ENCODE assay signal across 17 mouse cellular contexts in genomic region chr10:14191202-14191601, GRCm38 (mm10).
A peak's percentile ranks its signal among the peaks of the same experiment; 100 is the strongest.
DNase-seq lines count a peak whose midpoint lies in the region; ATAC-seq and TF ChIP-seq lines count a peak whose summit lies in the region.
"Had no signal": no experiment of that assay in that cellular context is flagged by ENCODE, and none has a peak within 500 bp of the region (broad histone marks: within the 10 kb centered on the region; RNA-seq: fewer than 3 reads in every experiment).

No protein-coding gene starts in this region.

- ATAC-seq in granulocyte monocyte progenitor cell, adult 5-6 weeks (replicated peaks; ENCODE audit: poor library complexity, severe bottlenecking), result no peak
- ATAC-seq: CD4-positive, CD25-positive, alpha-beta regulatory T cell, adult 4 months; midbrain, embryonic 16.5 days had no signal

- DNase-seq in heart, adult 11 months, result peak; percentile 74
- no peak for DNase-seq in heart, postnatal 25 days (ENCODE audit: low spot score)
- DNase-seq in layer of hippocampus, adult 2 months (ENCODE audit: low spot score in 2 of 2), result no peak
- DNase-seq in layer of hippocampus, adult 9-10 months (ENCODE audit: low spot score), result no peak
- peak; percentile 56 to 61 for DNase-seq in cerebellum, postnatal 25 days
- no peak for DNase-seq in right cerebral cortex, postnatal 25 days
- DNase-seq: adrenal gland, adult 2 months; kidney, adult 2 months; left cerebral cortex, postnatal 4 days; liver, embryonic 13.5 days; right cerebral cortex, postnatal 14 days had no signal

- no peak overlapping the region for H3K4me3 ChIP-seq in layer of hippocampus, adult 2 months
- H3K4me3 ChIP-seq: forebrain, embryonic 10.5 days; hindbrain, embryonic 15.5 days; liver, embryonic 13.5 days; megakaryocyte, embryonic 14.5 days had no signal

- H3K27ac ChIP-seq in layer of hippocampus, adult 2 months, result peak overlapping the region; percentile 15; the same call in 1 of the 2 replicates
- H3K27ac ChIP-seq: forebrain, embryonic 10.5 days; hindbrain, embryonic 15.5 days; liver, embryonic 13.5 days had no signal

- no peak for TF ChIP-seq CTCF in layer of hippocampus, adult 2 months (conservative IDR thresholded peaks at IDR 0.05)

- intact Hi-C loops in heart, postnatal 25 days (cut with DNase I), result loop anchor here (10.0 kb wide), 1 partner anchor 204 kb away; no protein-coding TSS in a partner anchor

Comparison
In these comparisons a context has a peak if more than half of its experiments do, and no peak if none do; other contexts are left out.
1. DNase-seq: peak in heart, adult 11 months (single experiment) and cerebellum, postnatal 25 days (2 of 2); none in heart, postnatal 25 days (single experiment), layer of hippocampus, adult 2 months (0 of 2), layer of hippocampus, adult 9-10 months (single experiment) and right cerebral cortex, postnatal 25 days (single experiment).